Mouse (Mus musculus): ENCODE data around the gene Pbp2.

Pbp2 gene

GRCm38 (mm10) chr6:135310305-135310704 lies at the start of gene Pbp2:
Gene Pbp2, minus strand, starts transcription at chr6:135310405.
- DNase-seq (ENCODE audit: low spot score), result no peak

- no peak for DNase-seq (ENCODE audit: low spot score)
These were observed 44.7 kb upstream of the Pbp2 start for GRCm38 (mm10) chr6:135354953-135355352.

DNA sequence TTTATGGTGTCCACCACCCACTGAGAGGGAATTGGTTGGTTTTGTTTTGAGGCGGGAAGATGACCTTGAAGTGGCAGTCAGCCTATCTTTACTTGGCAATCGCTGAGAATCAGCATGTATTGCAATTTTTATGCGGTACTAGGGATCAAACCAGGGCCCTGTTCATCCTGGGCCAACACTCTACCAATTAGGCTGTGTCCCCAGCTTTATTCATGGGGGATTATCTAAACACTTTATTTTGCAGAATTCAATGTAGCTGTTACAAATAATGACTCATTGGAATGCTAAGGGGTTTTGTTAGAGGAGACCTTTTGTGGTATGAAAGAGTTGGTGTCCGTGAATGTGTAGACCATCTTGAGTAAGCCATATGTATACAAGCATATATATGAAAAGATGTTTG lies 42.3 kb upstream of the Pbp2 start:
- DNase-seq (ENCODE audit: low spot score), result no peak

GRCm38 (mm10) chr6:135351638-135352302 lies 41.6 kb upstream of the Pbp2 start:
- DNase-seq (ENCODE audit: low spot score), result no peak

- peak; percentile 70 for DNase-seq (ENCODE audit: low spot score)
These were observed 30.8 kb upstream of the Pbp2 start for GRCm38 (mm10) chr6:135341076-135341378.

DNA sequence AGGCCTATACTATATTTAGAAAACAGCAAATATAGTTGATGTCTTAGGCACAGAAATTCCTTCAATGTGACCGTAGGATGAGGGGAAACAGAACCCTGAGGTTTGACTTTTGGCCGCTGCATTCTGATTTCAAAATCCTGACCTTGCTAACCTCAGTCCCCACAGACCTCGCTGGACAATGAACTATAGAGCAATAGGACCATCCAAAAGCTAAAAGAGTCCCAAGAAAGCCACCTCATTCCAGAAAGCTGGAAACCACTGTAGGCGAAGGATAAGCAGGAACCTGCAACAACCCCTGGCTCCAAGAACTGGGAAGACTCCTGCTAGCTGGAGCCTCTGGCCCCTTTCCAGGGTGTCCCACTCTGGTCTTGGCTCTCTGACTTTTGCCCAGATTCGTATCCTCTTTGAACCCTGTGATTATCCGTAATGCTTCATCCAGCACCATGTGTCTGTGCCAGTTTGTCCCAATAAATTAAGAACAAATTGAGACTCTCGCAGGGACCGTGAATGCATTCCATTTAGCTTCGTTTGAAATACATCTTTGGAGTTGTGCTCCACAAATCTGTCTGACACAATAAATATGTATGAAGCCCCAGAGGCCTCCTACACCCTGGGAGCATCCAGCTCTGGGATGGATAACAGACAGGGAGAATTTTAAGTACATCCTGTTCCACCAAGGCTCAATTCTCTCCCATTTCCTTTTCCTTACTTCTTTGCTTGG lies 30.3 kb upstream of the Pbp2 start:
- DNase-seq (ENCODE audit: low spot score), result peak; percentile 36

- DNase-seq (ENCODE audit: low spot score), result no peak
These were observed 26.2 kb upstream of the Pbp2 start for GRCm38 (mm10) chr6:135336376-135336775.

DNA sequence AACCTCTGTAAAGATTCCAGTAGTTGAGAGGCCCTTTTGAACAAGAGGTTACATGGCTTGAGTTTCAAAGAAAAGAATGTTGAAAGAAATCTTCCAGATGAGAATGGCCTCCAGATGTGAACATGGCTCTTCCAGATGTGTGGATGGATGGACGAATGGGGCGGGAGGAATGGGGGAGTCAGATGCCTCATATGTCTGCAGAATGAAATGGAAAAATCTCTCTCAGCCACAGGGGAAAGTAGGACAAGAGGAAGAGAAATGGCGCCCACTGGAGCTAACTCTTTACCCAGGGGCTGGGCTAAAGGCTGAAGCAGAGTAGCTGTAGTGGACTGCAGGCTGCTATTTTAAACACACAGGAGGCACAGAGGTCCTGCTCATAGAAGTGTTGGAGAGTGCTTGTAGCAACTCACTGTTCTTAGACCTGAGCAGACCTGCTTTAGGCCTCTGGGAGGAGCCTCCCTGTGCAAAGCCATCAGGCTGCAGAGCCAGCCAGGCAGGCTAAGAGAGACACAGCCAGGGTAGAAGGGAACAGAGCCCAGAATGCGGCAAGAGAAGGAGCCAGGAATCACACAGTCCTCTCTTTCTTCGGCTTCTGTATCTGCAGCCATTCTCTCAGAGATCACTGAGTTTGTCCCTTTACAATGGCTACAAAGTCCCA lies 23.9 kb upstream of the Pbp2 start:
- DNase-seq (ENCODE audit: low spot score), result no peak

GRCm38 (mm10) chr6:135332737-135333281 lies 22.6 kb upstream of the Pbp2 start:
- DNase-seq (ENCODE audit: low spot score), result peak; percentile 15

GRCm38 (mm10) chr6:135331916-135332315 lies 21.7 kb upstream of the Pbp2 start:
- no peak for DNase-seq (ENCODE audit: low spot score)

DNA sequence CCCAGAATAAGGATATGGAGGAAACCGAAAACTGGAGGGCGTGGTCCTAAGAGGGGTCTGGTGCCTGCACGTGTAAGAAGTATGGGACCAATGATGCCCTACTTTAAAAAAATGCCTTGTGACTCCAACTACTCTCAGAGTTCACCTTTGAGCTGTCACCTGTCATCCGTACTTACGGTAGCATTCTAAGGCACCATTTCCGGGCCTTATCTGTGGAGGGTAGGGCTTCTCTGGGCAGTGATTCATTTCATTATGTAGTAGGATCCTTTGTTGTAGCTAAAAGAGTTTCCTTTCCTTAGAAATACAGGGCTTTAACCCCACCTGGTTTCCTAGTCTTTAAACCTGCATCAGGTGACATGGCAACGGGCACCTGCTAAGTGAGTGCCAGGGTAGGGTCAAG lies 16.6 kb upstream of the Pbp2 start:
- peak; percentile 9 for DNase-seq (ENCODE audit: low spot score)

DNA sequence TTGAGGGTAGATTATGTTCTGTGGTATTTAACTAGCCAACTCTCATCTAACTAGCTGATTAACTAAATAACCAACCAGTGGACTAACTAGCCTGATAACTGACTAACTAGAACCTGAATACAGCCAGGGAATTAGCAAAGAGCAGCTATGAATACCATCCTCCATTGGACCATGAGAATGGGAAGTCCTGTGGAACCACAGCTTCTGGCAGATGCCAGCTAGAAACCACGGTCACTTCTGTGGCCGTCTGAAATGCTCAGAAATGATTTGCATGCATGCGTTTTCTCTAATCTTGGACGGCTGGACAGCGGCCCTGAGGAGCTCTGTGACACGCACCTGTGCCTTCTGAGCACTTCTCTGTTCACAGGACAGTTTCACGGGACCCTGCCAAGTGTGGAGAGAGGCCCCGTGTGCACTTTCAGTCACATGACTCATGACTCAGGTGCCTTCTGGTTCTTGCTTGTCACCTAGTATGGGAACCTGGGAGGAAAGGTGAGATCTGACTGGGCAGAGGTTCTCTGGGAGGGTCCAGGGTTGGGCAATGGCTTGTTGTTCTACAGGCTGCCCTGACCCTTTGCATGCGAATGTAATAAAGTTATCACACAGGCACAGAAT lies 14.6 kb upstream of the Pbp2 start:
- peak; percentile 9 for DNase-seq (ENCODE audit: low spot score)

DNA sequence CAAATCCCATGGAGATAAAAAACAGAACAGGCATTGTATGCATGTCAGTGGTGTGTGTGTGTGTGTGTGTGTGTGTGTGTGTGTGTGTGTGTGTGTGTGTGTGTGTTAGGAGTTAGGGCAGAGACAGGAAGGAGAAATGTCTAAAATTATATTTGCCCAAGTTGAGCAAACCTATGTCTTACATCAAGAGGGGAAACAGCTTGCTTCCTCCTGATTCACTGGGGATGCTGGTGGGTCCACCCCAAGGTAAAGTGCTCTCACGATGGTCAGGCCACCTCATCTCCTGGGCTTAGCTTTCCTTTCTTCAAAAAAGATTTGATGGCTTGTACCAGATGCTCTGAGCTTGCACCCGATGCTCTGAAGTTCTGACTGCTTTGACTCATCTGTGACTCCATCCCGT lies 13.9 kb upstream of the Pbp2 start:
- DNase-seq (ENCODE audit: low spot score), result no peak

- DNase-seq (ENCODE audit: low spot score), result peak; percentile 15
These were observed 13.2 kb upstream of the Pbp2 start for GRCm38 (mm10) chr6:135323311-135323982.

DNA sequence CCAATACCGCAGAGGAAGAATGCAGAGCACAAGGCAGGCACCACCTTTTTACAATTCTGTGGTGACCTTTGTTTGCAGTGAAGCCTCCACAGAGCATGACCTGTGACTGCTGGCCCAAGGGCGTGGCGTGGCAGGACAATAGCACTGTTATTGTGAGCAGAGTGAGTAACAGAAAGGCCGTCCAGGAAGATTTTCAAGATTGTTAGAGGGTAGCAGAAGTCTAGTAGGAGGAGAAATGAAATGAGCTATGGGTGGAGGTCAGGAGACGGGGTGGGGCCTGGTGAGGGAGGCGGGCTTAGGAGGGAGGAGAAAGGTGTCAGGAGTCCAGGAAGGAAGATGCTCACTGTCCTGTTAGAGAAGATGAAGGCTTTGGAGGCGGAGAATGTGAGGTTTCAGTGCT lies 12.5 kb upstream of the Pbp2 start:
- DNase-seq (ENCODE audit: low spot score), result no peak

GRCm38 (mm10) chr6:135319431-135319933 lies 9.3 kb upstream of the Pbp2 start:
- no peak for DNase-seq (ENCODE audit: low spot score)

DNA sequence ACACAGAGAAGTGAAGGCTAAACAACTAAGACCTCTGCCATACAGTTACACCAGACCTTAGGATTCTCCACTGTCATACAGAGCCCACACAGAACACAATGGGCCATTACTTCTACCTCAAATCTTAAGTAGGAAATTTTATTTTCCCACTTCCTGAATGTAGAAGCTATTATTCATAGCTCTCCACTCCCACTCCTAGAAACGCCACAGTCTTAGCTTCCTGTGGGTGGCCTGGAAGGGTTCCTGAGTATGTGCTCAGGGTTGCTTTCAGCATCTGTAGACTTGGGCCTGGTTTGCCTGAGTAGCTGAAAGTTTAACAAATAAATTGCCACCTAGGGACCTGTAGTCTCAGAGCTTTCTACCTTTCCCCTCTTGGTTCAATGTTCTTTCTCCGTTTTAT lies 5.9 kb upstream of the Pbp2 start:
- DNase-seq (ENCODE audit: low spot score), result no peak

GRCm38 (mm10) chr6:135313981-135314380 lies 3.8 kb upstream of the Pbp2 start:
- DNase-seq (ENCODE audit: low spot score), result no peak

GRCm38 (mm10) chr6:135312038-135312437 lies 1.8 kb upstream of the Pbp2 start:
- DNase-seq (ENCODE audit: low spot score), result no peak

GRCm38 (mm10) chr6:135304576-135305260 lies 5.5 kb downstream of the Pbp2 start:
- DNase-seq (ENCODE audit: low spot score), result no peak

DNA sequence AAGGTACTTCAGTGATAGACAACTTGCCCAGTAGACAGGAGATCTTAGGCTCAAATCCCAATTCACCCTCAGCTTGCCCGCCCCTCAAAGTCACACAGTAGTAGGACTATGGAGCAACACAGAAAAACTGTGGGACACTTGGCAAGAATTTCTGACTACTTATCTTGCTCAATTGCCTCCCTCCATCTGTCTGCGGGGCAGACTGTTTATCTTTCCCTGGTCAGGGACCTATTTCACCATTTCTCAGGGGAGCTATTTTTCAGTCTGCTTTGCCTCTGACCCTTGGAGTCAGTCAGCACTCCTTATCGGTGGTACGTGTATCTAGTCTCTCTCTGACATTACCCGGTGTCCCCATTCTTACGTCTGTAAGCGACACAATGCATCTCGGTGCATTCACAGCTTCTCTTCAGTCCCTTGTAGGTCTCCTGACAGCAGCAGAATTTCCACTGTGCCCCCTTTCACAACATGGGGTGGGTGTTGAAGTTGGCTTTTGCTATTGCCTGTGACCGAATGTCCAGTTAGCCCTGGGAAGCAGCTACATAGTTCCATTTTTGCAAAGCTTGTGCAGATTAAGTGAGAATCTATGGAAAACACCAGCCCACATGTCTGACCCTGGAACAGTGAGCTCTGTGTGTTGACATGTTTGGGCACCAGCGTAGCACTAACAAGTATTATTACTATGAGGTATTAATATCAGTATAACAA lies 7.6 kb downstream of the Pbp2 start:
- no peak for DNase-seq (ENCODE audit: low spot score)
